Mouse (Mus musculus) hindbrain, embryonic 10.5 days (tissue): ENCODE data around the gene Smpd3. TPM values are rescaled to one million over a fixed set of nuclear protein-coding genes. Genes with fewer than 3 reads are reported as not detected.

ENCODE experiments used
- DNase-seq: peaks from one replicate; pipeline ENCODE4 v3.0.0-alpha.2; 2017; ENCODE audit warnings: low spot score
- H3K27ac ChIP-seq: fragments of 300-500 bp; sonication (generic); 2 replicates; pipeline ENCODE4 v1.5.1; 2016; ENCODE audit warnings: mild to moderate bottlenecking, moderate library complexity
- H3K27me3 ChIP-seq: fragments of 300-500 bp; sonication (generic); 2 replicates; pipeline ENCODE4 v1.6.1; 2016; ENCODE audit warnings: mild to moderate bottlenecking; ENCODE audit not compliant: poor library complexity, insufficient read depth, severe bottlenecking
- H3K36me3 ChIP-seq: fragments of 300-500 bp; sonication (generic); 2 replicates; pipeline ENCODE4 v1.6.1; 2016; ENCODE audit warnings: mild to moderate bottlenecking, moderate library complexity
- H3K4me1 ChIP-seq: fragments of 300-500 bp; sonication (generic); replicated peaks from 2 replicates; pipeline ENCODE4 v1.6.1; 2016; ENCODE audit warnings: mild to moderate bottlenecking
- H3K4me3 ChIP-seq: fragments of 300-500 bp; sonication (generic); 2 replicates; pipeline ENCODE4 v1.5.1; 2016; ENCODE audit warnings: mild to moderate bottlenecking, moderate library complexity
- H3K9me3 ChIP-seq: fragments of 300-500 bp; sonication (generic); 2 replicates; pipeline ENCODE4 v1.6.1; 2016; ENCODE audit warnings: mild to moderate bottlenecking, moderate library complexity
- WGBS: fragments of 180-500 bp; shearing (Covaris S2); methylation state at CpG from one replicate; pipeline ENCODE4 v1.1.7; 2016; 5-methylcytosine and 5-hydroxymethylcytosine counted together
- polyA plus RNA-seq: library from polyadenylated mRNA; unstranded; fragments of >200 nt; fragmentation: Nextera tagmentation; extraction: Ambion mirVana; gene quantifications from 2 replicates; pipeline ENCODE4 v1.2.1, GENCODE M21; 2016

Smpd3 gene
- polyA plus RNA-seq, 1 experiment from 2014 or later, result 20.9 TPM

- DNase-seq, result no peak
- 63% methylated on average over 11 of the region's 11 CpGs for WGBS
- Histone ChIP-seq H3K4me1 (peaks cover 9% of the 10 kb centered on the region; the same call in 1 of the 2 replicates), H3K4me3 (no peak overlapping the region), H3K27ac (no peak overlapping the region), H3K9me3 (no peaks in the 10 kb centered on the region), H3K27me3 (no peaks in the 10 kb centered on the region), H3K36me3 (no peaks in the 10 kb centered on the region)
These were observed 11.6 kb upstream of the Smpd3 start for GRCm38 (mm10) chr8:106349398-106349797.

GRCm38 (mm10) chr8:106346123-106346522 lies 8.3 kb upstream of the Smpd3 start:
- DNase-seq, result no peak
- peaks cover 11% of the 10 kb centered on the region; the same call in 1 of the 2 replicates for H3K4me1 ChIP-seq
- no peaks in the 10 kb centered on the region for H3K36me3 ChIP-seq
- 71% methylated on average over 6 of the region's 6 CpGs for WGBS
- no peaks in the 10 kb centered on the region for H3K9me3 ChIP-seq
- H3K27me3 ChIP-seq, result no peaks in the 10 kb centered on the region
- no peak overlapping the region for H3K4me3 ChIP-seq
- H3K27ac ChIP-seq, result no peak overlapping the region

GRCm38 (mm10) chr8:106343471-106343870 lies 5.7 kb upstream of the Smpd3 start:
- 77% methylated on average over 5 of the region's 5 CpGs for WGBS
- no peaks in the 10 kb centered on the region for H3K36me3 ChIP-seq
- peaks cover 12% of the 10 kb centered on the region for H3K4me1 ChIP-seq

GRCm38 (mm10) chr8:106342828-106343227 lies 5.0 kb upstream of the Smpd3 start:
- 83% methylated on average over 7 of the region's 7 CpGs for WGBS
- Histone ChIP-seq H3K4me1 (peaks cover 15% of the 10 kb centered on the region), H3K4me3 (no peak overlapping the region), H3K27ac (no peak overlapping the region), H3K9me3 (no peaks in the 10 kb centered on the region), H3K27me3 (no peaks in the 10 kb centered on the region), H3K36me3 (no peaks in the 10 kb centered on the region)
- DNase-seq, result no peak

More at GRCm38 (mm10) chr8:106343471-106343870, 5.7 kb upstream of the Smpd3 start:
- H3K27ac ChIP-seq, result no peak overlapping the region
- no peaks in the 10 kb centered on the region for H3K9me3 ChIP-seq
- no peak for DNase-seq
- H3K27me3 ChIP-seq, result no peaks in the 10 kb centered on the region
- H3K4me3 ChIP-seq, result no peak overlapping the region

- Histone ChIP-seq H3K27ac (peak overlapping the region; percentile 87), H3K4me1 (peaks cover 35% of the 10 kb centered on the region), H3K27me3 (peaks cover 35% of the 10 kb centered on the region), H3K4me3 (peak overlapping the region; percentile 68), H3K9me3 (no peaks in the 10 kb centered on the region), H3K36me3 (no peaks in the 10 kb centered on the region)
- DNase-seq, result no peak
- 47% methylated on average over 8 of the region's 8 CpGs for WGBS
These were observed 987 bp upstream of the Smpd3 start for GRCm38 (mm10) chr8:106338741-106339209.

- no peaks in the 10 kb centered on the region for H3K9me3 ChIP-seq
- WGBS, result 2% methylated on average over 41 of the region's 41 CpGs
- no peaks in the 10 kb centered on the region for H3K36me3 ChIP-seq
- DNase-seq, result peak; percentile 20
- H3K4me1 ChIP-seq, result peaks cover 33% of the 10 kb centered on the region
- peak overlapping the region; percentile 87 for H3K27ac ChIP-seq
- H3K4me3 ChIP-seq, result peak overlapping the region; percentile 68
- H3K27me3 ChIP-seq, result peaks cover 35% of the 10 kb centered on the region
These were observed 1.2 kb downstream of the Smpd3 start for GRCm38 (mm10) chr8:106336561-106336960.

- Histone ChIP-seq H3K27ac (peak overlapping the region; percentile 87; the same call in 1 of the 2 replicates), H3K27me3 (peaks cover 35% of the 10 kb centered on the region), H3K4me3 (peak overlapping the region; percentile 68), H3K9me3 (no peaks in the 10 kb centered on the region), H3K36me3 (no peaks in the 10 kb centered on the region), H3K4me1 (peaks cover 33% of the 10 kb centered on the region)
- WGBS, result 73% methylated on average over 4 of the region's 4 CpGs
- DNase-seq, result no peak
These were observed 1.8 kb downstream of the Smpd3 start for GRCm38 (mm10) chr8:106336031-106336430.

- Histone ChIP-seq H3K27ac (no peak overlapping the region), H3K4me1 (peaks cover 33% of the 10 kb centered on the region), H3K36me3 (no peaks in the 10 kb centered on the region), H3K4me3 (no peak overlapping the region), H3K27me3 (peaks cover 35% of the 10 kb centered on the region), H3K9me3 (no peaks in the 10 kb centered on the region)
- no peak for DNase-seq
- 65% methylated on average over 4 of the region's 4 CpGs for WGBS
These were observed 2.6 kb downstream of the Smpd3 start for GRCm38 (mm10) chr8:106335196-106335595.

GRCm38 (mm10) chr8:106333346-106333745 lies 4.4 kb downstream of the Smpd3 start:
- 45% methylated on average over 8 of the region's 8 CpGs for WGBS
- Histone ChIP-seq H3K27ac (no peak overlapping the region), H3K27me3 (peaks cover 35% of the 10 kb centered on the region), H3K4me1 (peaks cover 23% of the 10 kb centered on the region), H3K4me3 (no peak overlapping the region), H3K36me3 (no peaks in the 10 kb centered on the region), H3K9me3 (no peaks in the 10 kb centered on the region)
- DNase-seq, result no peak

GRCm38 (mm10) chr8:106332498-106332897 lies 5.3 kb downstream of the Smpd3 start:
- 80% methylated on average over 4 of the region's 4 CpGs for WGBS
- Histone ChIP-seq H3K27ac (no peak overlapping the region), H3K4me3 (no peak overlapping the region), H3K9me3 (no peaks in the 10 kb centered on the region), H3K36me3 (no peaks in the 10 kb centered on the region), H3K27me3 (peaks cover 33% of the 10 kb centered on the region), H3K4me1 (peaks cover 19% of the 10 kb centered on the region)
- no peak for DNase-seq

GRCm38 (mm10) chr8:106326624-106327023 lies 11.2 kb downstream of the Smpd3 start:
- Histone ChIP-seq H3K4me3 (no peak overlapping the region), H3K36me3 (no peaks in the 10 kb centered on the region), H3K27ac (no peak overlapping the region), H3K4me1 (peaks cover 14% of the 10 kb centered on the region; the same call in 1 of the 2 replicates), H3K27me3 (no peaks in the 10 kb centered on the region), H3K9me3 (no peaks in the 10 kb centered on the region)
- WGBS, result 77% methylated on average over 4 of the region's 4 CpGs
- DNase-seq, result no peak

- H3K27ac ChIP-seq, result no peak overlapping the region
- no peaks in the 10 kb centered on the region for H3K36me3 ChIP-seq
- no peak overlapping the region for H3K4me3 ChIP-seq
- no peaks in the 10 kb centered on the region for H3K9me3 ChIP-seq
- H3K4me1 ChIP-seq, result peaks cover 28% of the 10 kb centered on the region; the same call in 1 of the 2 replicates
- no peaks in the 10 kb centered on the region for H3K27me3 ChIP-seq
- WGBS, result 80% methylated on average over 7 of the region's 7 CpGs
- no peak for DNase-seq
These were observed 16.4 kb downstream of the Smpd3 start for GRCm38 (mm10) chr8:106321434-106321833.

- Histone ChIP-seq H3K27me3 (no peaks in the 10 kb centered on the region), H3K36me3 (no peaks in the 10 kb centered on the region), H3K9me3 (no peaks in the 10 kb centered on the region), H3K4me1 (peaks cover 34% of the 10 kb centered on the region; the same call in 1 of the 2 replicates), H3K4me3 (no peak overlapping the region), H3K27ac (no peak overlapping the region)
- WGBS, result 85% methylated on average over 6 of the region's 6 CpGs
- no peak for DNase-seq
These were observed 17.8 kb downstream of the Smpd3 start for GRCm38 (mm10) chr8:106320002-106320401.

GRCm38 (mm10) chr8:106317091-106317490 lies 20.7 kb downstream of the Smpd3 start:
- DNase-seq, result no peak
- H3K4me3 ChIP-seq, result no peak overlapping the region
- H3K9me3 ChIP-seq, result no peaks in the 10 kb centered on the region
- no peak overlapping the region for H3K27ac ChIP-seq
- no peaks in the 10 kb centered on the region for H3K36me3 ChIP-seq
- H3K27me3 ChIP-seq, result no peaks in the 10 kb centered on the region
- 70% methylated on average over 4 of the region's 4 CpGs for WGBS
- peaks cover 26% of the 10 kb centered on the region; the same call in 1 of the 2 replicates for H3K4me1 ChIP-seq
